Mouse (Mus musculus) gastrocnemius, adult 2 months (tissue): ENCODE measurements around the gene Stum. TPM values are rescaled to one million over a fixed set of nuclear protein-coding genes. Genes with fewer than 3 reads are reported as not detected.

Experiments used
- DNase-seq: peaks from one replicate; pipeline ENCODE4 v3.0.0; 2022
- H3K27ac ChIP-seq: fragments of 200-600 bp; 2 replicates; pipeline ENCODE4 v1.8.1; 2022; ENCODE audit warnings: mild to moderate bottlenecking
- H3K4me3 ChIP-seq: fragments of 200-600 bp; 2 replicates; pipeline ENCODE4 v1.8.1; 2022; ENCODE audit warnings: mild to moderate bottlenecking, moderate library complexity
- CTCF ChIP-seq: fragments of 200-600 bp; IDR thresholded peaks from 2 replicates; pipeline ENCODE4 v1.8.1; 2022; ENCODE audit warnings: antibody characterized with exemption, mild to moderate bottlenecking, moderate library complexity
- intact Hi-C: fragments of 180-260 bp; cut with DNase I; formaldehyde crosslinking; loops from one replicate; pipeline ENCODE4 v1.15.1; 2025
- total RNA-seq, 2 experiments: library from RNA; stranded (reverse); gene quantifications; 2 replicates each; pipeline ENCODE4 v1.2.3; 2021

Stum gene
- total RNA-seq, 2 experiments from 2014 or later = 0.41 to 0.86 TPM

DNA sequence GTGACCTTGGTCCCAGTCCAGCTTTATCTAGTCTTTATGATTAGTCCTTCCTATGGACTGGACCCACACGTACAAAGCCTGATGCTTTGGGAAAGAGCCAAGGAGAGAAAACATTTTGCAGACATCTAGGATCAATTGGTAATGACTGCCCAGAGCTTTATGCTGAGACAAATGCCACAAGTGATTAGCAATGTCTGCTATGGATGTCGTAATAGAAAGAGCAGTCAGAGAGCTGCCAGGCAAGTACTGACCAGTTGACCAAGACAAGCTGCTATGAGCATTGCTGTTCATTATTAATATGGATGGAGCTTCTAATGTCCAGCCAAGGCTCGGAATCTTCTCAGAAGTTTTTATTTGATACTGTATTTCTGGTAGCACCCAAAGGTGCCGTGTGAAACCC is 43.8 kb downstream of the Stum start:
- TF ChIP-seq CTCF = no peak
- intact Hi-C loops = no loop called here
- no peak overlapping the region for H3K4me3 ChIP-seq
- H3K27ac ChIP-seq = no peak overlapping the region
- DNase-seq = no peak

DNA sequence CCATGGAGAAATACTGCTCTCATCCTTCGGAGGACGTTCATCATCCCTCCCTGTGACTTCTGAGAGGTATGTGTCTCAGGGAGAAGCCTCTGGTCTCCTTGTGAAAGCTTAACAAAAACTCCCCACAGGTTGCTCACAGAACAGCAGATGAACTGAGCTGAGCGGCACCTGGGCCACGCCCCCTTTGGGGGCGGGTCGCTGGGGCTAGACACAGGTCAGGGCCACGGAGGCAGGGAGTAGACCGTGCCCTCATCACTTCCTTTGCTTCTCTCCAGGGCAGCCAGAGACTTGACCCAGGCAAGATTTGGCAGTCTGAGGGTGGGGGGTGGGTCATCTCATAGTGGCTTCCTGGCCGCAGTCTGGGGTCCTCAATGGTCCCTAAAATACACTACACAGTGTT is 48.4 kb downstream of the Stum start:
- no peak for DNase-seq
- no peak for TF ChIP-seq CTCF
- intact Hi-C loops = loop anchor here (1.0 to 5.0 kb wide), 3 partner anchors 49 to 327 kb away; no protein-coding TSS in a partner anchor
- Histone ChIP-seq H3K27ac (no peak overlapping the region), H3K4me3 (no peak overlapping the region)

DNA sequence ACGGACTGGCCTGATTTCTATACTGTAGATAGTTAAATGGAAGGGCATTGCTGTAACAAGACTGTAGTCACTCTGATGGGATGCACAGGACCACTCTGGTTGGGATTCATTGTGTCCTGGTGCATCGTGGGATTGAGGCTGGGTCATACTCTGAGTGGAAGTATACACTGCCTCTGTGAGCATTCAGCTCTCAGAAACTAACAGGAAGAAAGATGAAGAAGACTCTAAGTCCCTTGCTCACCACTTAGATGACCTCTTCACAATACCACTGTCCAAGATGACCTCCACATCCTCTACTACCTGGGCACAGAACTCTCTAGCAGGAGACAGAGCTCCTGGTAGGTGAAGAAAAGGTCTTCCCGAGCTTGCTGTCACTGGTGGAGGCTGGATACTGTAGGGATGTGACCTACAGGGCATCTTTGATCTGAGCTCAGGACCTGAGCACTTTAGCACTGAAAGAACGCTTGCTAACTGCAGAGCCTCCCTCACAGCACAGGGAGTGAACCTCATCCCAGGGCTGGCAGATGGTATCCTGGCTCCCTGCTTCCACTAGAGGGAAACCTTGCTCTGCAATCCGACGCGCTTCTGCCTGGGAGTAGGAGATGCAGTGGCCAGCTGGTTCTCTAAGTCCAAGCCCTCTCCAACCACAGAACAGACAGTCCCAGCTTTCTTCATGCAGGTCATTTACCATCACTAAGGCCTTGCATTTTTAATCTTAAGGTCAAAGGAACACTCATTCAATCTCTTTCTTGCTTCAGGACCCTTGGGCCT is 49.3 kb downstream of the Stum start:
- Histone ChIP-seq H3K27ac (no peak overlapping the region), H3K4me3 (no peak overlapping the region)
- DNase-seq = peak; percentile 72
- intact Hi-C loops = loop anchor here (1.0 to 5.0 kb wide), 3 partner anchors 50 to 328 kb away; no protein-coding TSS in a partner anchor
- TF ChIP-seq CTCF = peak; percentile 87

DNA sequence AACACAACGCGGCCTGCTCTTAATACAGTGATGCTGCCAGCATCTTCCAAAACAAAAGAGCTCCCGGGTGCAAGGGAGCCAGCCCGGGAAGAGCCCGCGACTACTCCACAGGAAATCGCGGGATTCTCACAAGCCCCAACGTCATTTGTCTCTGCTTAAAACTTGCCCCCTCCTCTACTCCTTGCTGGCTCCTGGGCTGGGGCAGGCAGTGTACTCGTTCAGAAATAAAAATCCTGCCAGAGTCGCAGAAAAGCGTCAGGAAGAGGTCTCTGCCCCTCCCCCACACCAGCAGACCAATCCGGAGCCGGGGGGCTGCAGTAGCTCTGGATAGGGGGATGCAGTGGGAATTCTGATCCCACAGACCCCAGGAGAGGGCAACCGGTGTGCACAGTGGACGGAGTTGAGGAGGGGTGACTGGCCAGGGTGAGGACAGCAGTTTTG is 50.2 kb downstream of the Stum start:
- no peak for TF ChIP-seq CTCF
- DNase-seq = no peak
- H3K27ac ChIP-seq = no peak overlapping the region
- intact Hi-C loops = loop anchor here (5.0 kb wide), 1 partner anchor 329 kb away; no protein-coding TSS in a partner anchor
- H3K4me3 ChIP-seq = no peak overlapping the region

DNA sequence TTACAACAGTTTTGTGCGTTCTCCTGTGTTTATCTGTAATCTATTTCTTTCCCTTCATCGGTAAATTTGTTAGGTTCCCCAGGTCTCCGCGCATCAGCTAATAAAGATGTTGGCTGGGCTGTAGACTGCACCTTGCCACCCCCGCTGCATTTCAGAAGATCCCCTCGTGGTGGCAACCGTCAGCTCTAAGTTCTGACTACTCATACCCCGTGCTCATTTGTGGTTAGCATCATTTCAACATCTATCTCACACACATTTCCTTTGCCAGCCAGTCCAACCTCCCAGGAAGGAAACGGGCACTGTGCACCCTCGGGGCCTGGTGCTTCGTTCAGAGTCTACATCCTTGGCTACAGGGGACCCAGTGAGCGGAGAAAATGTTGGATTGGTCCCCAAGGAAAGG is 51.5 kb downstream of the Stum start:
- H3K4me3 ChIP-seq = no peak overlapping the region
- DNase-seq = no peak
- H3K27ac ChIP-seq = no peak overlapping the region
- intact Hi-C loops = loop anchor here (5.0 kb wide), 1 partner anchor 330 kb away; no protein-coding TSS in a partner anchor
- TF ChIP-seq CTCF = no peak

DNA sequence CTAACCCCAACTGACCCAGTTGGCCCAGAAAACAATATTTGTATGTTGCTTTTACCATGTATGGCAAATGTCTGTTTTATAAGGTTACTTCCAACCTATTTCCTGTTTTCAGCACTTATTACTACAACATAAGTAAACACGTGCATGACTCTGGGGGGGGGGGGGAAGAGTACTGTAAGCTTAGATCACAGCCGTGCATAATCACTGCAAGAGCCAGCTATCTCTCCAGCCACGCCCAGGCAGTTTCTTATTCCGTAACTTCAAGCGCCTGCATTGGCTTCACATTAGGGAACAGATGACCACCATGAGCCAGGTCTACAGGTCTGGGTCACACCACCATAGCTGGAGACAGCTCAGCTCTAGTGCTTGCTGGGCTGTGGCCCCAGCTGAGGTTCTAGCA is 53.5 kb downstream of the Stum start:
- intact Hi-C loops = loop anchor here (5.0 kb wide), 1 partner anchor 332 kb away; no protein-coding TSS in a partner anchor
- no peak for DNase-seq
- Histone ChIP-seq H3K4me3 (no peak overlapping the region), H3K27ac (no peak overlapping the region)
- no peak for TF ChIP-seq CTCF

DNA sequence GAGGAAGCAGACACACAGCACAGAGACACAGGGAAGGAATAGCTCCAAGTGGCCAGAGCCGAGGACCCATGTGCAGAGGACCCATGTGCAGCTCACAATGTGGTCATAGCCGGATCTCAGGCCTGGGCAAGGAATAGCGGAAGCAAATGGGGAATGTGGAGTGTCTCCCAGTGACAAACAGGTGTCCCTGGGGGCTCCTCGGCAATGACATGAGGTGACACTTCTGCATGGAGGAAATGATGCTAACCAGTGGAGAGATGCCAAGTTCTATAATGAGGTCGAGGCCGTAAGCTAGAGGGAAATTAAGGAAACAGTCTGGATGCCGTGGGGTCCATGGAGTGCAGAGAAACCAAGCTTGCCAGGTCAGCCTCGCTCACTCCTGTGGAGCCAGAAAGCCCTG is 54.4 kb downstream of the Stum start:
- Histone ChIP-seq H3K4me3 (no peak overlapping the region), H3K27ac (no peak overlapping the region)
- intact Hi-C loops = no loop called here
- no peak for DNase-seq
- no peak for TF ChIP-seq CTCF

DNA sequence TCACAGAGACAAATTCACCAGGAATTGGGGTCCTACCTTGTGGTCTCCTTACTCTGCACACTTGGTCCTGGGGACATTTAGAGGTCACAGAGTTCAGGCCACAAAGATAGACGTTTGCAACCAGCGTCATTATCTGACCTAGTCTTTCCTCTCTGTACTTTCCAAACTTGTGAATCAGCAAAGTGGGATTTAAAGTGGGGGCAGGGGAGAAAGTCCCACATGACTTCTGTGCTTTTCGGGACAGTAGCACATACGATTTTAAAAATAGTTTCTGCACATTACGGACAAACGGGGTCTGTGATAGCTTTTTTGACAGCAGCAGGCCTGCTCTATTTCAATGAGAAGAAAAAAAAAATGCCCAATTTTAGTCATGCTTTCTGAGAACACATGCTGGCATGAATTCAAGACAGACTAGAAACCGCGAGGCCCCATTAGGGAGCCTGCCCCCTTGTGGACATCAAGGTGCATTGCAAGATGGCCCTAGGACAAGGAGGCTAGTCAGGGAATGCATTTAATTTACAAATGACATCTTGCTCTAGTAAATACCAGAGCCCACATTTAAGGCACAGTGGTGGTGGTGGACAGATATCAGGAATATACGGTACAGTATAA is 55.1 kb downstream of the Stum start:
- H3K27ac ChIP-seq = peak overlapping the region; percentile 48
- intact Hi-C loops = no loop called here
- peak; percentile 61 for DNase-seq
- TF ChIP-seq CTCF = peak; percentile 99
- H3K4me3 ChIP-seq = peak overlapping the region; percentile 28

DNA sequence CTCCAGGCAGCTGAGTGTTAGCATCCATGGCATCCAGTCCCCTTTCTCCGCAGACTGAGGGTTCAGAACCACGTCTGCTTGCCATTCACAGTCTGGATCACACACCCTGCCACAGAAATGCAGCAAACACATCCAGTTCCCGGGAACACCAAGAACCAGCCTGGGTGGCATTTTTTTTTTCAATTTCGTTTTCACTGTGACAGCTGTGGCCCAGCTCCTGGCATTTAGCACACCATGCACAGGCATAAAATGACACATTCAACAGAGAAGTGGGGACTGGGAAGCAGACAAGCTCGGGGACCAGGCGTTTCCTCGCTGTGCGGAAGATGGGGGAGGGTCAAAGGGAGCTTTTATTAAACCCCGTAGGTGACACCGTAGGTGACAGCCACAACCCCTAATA is 55.6 kb downstream of the Stum start:
- intact Hi-C loops = no loop called here
- H3K4me3 ChIP-seq = no peak overlapping the region; the same call in 1 of the 2 replicates
- peak overlapping the region; percentile 48 for H3K27ac ChIP-seq
- no peak for DNase-seq
- no peak for TF ChIP-seq CTCF

DNA sequence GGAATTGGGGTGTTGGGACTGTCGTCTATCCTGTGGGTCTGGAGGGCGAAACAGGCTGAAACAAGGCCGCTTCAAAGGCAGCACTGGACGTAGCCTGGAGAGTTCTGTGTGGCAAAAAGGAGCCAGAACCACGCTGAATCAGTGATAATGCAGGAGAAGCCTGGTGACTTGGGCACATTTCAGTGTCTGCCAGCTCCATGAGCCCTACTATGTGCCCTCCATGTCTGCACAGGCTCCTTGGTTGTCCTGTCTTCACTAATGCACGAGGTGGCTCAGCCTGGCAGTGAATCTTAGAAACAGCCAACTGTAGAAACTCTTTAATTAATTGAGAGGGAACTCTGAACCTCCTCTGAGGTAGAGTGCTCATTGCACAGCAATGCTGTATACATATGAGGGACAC is 56.9 kb downstream of the Stum start:
- no peak for TF ChIP-seq CTCF
- intact Hi-C loops = no loop called here
- DNase-seq = no peak
- Histone ChIP-seq H3K4me3 (no peak overlapping the region), H3K27ac (no peak overlapping the region)

DNA sequence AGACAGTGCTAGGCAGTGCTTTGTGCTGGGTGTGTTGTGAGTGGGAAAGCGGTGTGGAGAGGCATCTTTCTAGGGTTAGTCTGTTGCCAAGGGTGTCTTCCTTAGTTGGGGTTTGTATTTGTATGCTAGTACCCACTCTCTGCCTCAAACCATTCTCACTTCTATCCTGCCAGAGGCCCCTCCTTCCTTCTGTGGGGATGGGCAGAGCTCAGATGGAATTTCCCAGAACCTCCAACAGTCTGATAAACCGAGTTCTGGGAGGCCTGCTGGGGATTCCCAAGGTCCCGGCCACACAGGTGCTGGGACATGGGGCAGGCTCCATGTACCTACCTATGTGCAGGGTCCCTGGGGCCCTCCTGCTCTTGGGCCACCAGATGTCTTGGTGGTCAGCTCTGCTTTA is 59.4 kb downstream of the Stum start:
- no peak for TF ChIP-seq CTCF
- no peak overlapping the region for H3K4me3 ChIP-seq
- intact Hi-C loops = loop anchor here (2.0 kb wide), 1 partner anchor 155 kb away; no protein-coding TSS in a partner anchor
- peak overlapping the region; percentile 75; the same call in 1 of the 2 replicates for H3K27ac ChIP-seq
- DNase-seq = no peak

DNA sequence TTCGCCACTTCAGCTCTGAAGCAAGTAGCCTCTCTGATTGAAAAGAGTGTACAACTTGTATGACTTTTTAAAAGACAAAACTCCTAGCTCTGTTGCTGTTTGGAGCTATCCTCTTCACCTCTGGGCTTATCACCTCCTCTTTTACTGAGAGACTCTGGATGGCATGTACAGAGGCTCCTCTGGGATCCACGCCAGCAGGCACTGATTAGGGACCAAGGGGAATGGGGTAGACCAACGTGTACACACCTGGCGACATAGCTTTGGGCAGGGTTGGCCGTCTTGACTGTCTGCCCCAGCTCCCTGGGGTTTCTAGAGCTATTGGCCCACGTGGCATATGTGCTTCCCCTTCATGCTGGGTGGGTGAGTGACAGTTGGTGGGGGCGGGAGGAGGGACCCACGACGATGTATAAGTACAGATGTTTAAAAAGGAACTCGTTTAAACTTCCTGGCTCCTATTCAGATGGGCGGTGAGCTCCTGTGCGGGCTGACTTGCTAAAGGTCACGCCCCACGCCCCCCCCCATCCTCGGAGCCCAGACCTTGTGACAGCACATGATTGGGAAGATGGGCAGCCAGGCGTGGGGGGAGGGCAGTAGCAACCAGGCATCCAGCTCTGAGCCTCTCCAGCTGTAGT is 60.2 kb downstream of the Stum start:
- peak; percentile 49 for DNase-seq
- Histone ChIP-seq H3K27ac (peak overlapping the region; percentile 75), H3K4me3 (no peak overlapping the region)
- no peak for TF ChIP-seq CTCF
- intact Hi-C loops = loop anchor here (2.0 kb wide), 1 partner anchor 154 kb away; no protein-coding TSS in a partner anchor
